Mouse (Mus musculus) c-Kit-negative CD71-positive TER-119-positive erythroid progenitor cells, embryonic 14.5 days (primary cell): ENCODE measurements around the gene Gsdme.

Experiments
- DNase-seq: peaks from one replicate; pipeline ENCODE4 v3.0.0-alpha.2; 2013; ENCODE audit warnings: low read depth, low spot score

Gsdme gene

DNA sequence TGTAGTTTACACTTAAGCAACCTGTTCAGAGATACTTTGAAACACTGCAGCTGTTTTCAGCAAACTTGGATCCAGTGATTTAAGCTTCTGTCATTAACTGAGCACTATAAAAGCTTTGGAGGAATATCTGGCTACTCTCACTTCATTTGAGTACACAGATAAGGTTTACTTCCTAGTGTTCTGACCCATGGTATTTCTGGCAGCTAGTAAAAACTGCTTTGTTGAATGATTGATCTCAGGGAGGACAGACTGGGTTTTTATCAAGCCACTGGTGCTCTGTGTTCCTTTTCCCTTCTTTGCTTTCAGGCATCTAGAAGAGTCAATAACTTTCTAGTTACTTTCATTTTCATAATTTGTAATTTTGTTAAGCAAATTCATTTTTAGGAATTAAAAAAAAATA is 74.3 kb downstream of the Gsdme start:
- no peak for DNase-seq

- DNase-seq: no peak
These were observed 75.7 kb downstream of the Gsdme start for GRCm38 (mm10) chr6:50187955-50188354.

DNA sequence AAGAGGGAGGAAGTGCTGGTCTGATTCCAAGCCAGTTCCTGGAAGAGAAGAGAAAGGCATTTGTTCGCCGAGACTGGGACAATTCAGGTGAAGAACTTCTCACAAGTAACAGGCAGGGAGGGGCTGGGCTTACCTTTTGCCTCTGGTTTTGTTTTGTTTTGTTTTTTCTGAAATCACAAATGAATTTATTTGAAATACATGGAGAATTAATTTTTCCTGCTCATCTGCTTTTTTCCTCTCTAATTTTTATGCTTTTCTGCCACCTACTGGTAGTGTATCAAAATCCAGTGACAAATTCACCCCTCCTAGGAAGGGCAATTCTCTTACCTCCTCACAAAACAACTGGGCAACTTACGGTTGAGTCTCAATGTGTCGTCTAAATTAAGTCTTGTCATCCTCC is 83.5 kb downstream of the Gsdme start:
- DNase-seq: no peak

GRCm38 (mm10) chr6:50175736-50176135 is 87.9 kb downstream of the Gsdme start:
- DNase-seq: no peak

GRCm38 (mm10) chr6:50169771-50170170 is 93.9 kb downstream of the Gsdme start:
- DNase-seq: no peak

DNA sequence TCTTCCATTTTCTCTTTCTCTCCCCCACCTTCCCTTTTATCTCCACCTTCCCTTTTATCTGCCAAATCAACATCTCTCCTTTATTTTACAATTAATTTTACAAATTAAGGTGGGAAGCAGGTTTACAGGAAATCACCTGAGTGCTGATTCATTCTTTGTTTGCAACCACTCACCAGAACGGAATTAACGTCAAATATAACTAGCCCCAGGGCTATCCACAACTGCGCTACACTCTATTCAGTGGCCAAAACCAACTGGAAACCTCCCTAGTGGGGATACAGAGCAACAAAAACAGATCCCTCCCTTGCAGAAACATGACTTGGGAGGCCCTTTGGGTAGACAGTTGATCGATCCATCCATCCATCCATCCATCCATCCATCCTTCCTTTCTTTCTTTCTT is 94.8 kb downstream of the Gsdme start:
- DNase-seq: no peak

DNA sequence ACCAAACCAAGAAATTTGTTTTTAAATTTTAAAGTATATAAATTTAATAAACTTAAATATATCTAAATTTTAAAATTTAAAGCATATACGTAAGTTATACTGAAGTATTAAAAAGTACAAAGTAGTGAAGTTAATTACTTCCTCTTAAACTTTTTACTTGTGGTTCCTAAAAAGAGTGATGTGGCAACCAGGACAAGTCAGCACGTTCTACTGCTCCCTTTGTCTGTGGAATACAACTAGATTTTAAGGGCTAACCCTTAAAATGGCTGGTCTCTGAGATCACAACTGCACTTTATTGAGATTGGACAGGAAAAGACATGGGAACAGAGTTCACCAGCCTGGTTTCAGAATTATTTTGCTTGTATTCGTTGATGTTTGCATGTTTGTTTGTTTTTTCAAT is 100.6 kb downstream of the Gsdme start:
- no peak for DNase-seq

DNA sequence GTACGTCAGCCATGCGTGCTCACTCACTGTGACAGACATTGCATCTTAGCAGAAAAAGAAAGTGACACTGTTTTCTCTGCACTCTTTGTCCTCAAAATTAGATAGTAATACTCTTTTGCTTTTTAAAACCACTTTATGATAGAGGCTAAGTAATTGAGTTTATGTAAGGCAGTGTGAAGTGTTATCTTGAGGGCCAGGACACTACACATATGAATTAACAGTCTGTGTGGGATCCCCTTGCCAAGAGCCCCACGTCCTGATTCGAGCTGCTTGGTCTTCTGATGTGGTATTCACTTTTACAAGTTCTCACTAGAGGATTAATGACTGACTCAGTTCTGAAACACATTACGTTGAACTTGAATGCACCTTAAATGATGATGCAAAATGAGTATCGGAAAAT is 103.8 kb downstream of the Gsdme start:
- DNase-seq: no peak

- DNase-seq: no peak
These were observed 114.3 kb downstream of the Gsdme start for GRCm38 (mm10) chr6:50149378-50149777.

DNA sequence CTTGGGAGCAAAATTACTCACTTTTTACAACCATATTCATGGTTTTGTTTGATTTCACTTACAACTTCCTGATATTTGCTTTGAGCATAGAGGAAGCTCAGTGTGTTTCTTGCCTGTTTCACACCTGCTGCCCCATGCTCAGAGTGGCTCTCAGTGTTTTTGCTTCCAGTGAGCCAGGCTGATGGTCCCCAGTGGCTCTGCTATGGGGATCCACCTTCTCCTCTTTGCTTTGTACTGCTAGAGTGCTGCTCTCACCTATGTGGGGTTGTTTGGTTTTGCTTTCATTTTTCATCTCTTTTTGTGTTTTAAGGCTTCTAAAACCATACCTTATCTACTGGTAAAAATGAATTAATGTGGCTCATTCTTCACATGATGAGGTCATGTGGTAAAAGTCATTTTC is 117.5 kb downstream of the Gsdme start:
- no peak for DNase-seq

DNA sequence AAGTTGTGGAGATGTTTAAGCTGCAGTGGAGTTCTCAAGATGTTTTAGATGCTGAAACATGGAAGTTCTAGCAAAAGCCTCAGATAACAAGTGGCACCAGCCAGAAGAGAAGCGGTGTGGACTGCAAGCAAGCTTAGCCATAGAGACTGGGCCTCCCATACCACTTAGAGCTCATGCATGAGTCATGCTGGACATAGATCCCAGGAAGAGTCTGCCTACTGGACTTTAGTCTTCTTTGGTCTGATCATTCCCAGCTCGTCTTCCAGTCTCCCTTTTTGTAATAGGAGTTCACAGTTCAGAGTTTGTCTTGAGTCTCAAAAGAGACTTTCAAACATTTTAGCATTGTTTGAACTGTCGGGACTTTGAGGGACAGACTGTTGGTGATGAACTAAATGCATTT is 124.1 kb downstream of the Gsdme start:
- DNase-seq: no peak
